Mouse (Mus musculus) bone marrow macrophage, adult 2 months (primary cell): Measurements from ENCODE around the gene Slc29a1. TPM values are rescaled to one million over a fixed set of nuclear protein-coding genes. Genes with fewer than 3 reads are reported as not detected.

Experiments used
- H3K27ac ChIP-seq: 2 replicates; pipeline ENCODE4 v1.5.1; 2012; ENCODE audit warnings: low read depth, low read length; ENCODE audit not compliant: insufficient read depth
- H3K4me1 ChIP-seq: 2 replicates; pipeline ENCODE4 v1.6.1; 2012; ENCODE audit warnings: low read length; ENCODE audit not compliant: control insufficient read depth, insufficient read depth
- H3K4me3 ChIP-seq: 2 replicates; pipeline ENCODE4 v1.5.1; 2012; ENCODE audit warnings: mild to moderate bottlenecking, low read length, moderate library complexity; ENCODE audit not compliant: insufficient read depth
- CTCF ChIP-seq: IDR thresholded peaks from 2 replicates; pipeline ENCODE4 v1.5.1; 2012; ENCODE audit warnings: low read depth, mild to moderate bottlenecking, low read length, moderate library complexity
- POLR2A ChIP-seq: IDR thresholded peaks from 2 replicates; pipeline ENCODE4 v1.6.1; 2012; ENCODE audit warnings: mild to moderate bottlenecking, low read depth, low read length, borderline replicate concordance
- polyA plus RNA-seq: library from polyadenylated mRNA; stranded (reverse); fragments of >200 nt; gene quantifications from 2 replicates; pipeline ENCODE4 v1.2.4, GENCODE M21; 2012; ENCODE audit not compliant: missing spikeins, insufficient read depth, insufficient read length

The Slc29a1 gene
- polyA plus RNA-seq, 1 experiment, result 93.9 TPM

DNA sequence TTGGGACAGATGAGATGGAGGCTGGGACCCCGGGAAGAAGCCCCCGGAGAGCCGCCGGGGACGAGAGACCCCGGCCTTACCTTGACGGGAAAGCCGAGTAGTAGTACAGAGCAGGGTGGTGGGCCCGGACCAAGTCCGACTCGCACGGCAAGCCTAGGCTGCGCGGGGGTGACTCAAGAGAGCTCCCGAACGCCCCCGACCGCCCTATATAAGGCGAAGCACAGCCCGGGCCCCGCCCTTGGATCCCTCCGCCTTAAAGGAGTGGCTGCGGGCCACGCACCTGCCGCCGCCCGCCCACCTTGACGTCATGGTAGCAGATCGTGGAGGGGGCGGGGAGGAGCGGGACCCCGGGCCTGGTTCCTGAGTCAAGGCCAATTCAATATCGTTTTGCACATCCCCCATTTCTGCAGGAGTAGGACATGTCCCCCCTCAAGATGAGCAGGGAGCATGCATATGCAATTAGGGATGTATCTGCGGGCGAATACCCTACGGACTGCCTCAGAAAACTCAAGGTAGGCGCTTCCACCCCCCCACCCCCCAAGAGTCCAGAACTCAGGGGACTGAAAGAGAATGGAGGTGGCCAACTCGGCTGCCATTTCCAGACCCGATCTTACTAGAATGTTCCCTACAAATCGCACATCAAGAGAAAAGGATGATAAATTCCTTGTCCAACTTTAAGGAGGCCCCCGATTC, 26.2 kb downstream of the Slc29a1 start, which contains the start of gene Hsp90ab1:
Hsp90ab1 (minus strand) TSS at position 185 of the 693 bp plus-strand sequence.
- Histone ChIP-seq H3K4me3 (peak within 1 kb of the TSS; percentile 92), H3K4me1 (peaks cover 31% of the 10 kb centered on the region), H3K27ac (peak within 1 kb of the TSS; percentile 97)
- TF ChIP-seq POLR2A (peak; percentile 85; the same call in 1 of the 2 replicates), CTCF (no peak)

GRCm38 (mm10) chr17:45572103-45573086, 27.0 kb downstream of the Slc29a1 start:
- Histone ChIP-seq H3K4me1 (peaks cover 31% of the 10 kb centered on the region), H3K27ac (peak overlapping the region; percentile 88), H3K4me3 (peak overlapping the region; percentile 92)
- TF ChIP-seq POLR2A, result no peak
- TF ChIP-seq CTCF, result no peak

DNA sequence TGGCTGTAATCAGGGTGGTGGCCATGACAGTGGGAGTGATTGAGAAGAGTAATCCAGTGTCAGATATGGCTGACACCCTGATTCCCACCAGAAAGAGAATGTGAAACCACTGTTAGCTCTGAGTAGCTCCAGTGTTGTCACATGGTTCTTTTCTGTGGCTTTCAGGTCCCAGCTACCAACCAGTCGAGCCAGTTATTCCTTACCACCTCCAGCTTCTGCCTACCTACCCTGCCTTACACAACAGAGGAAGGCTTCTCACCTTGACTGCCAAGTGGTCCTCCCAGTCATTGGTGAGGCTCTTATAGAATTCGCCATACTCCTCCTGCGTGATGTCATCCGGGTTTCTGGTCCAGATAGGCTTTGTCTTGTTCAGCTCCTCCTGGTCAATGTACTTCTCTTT, 29.4 kb downstream of the Slc29a1 start:
- no peak overlapping the region for H3K27ac ChIP-seq
- H3K4me1 ChIP-seq, result peaks cover 39% of the 10 kb centered on the region
- no peak overlapping the region for H3K4me3 ChIP-seq
- TF ChIP-seq CTCF (no peak), POLR2A (no peak)

DNA sequence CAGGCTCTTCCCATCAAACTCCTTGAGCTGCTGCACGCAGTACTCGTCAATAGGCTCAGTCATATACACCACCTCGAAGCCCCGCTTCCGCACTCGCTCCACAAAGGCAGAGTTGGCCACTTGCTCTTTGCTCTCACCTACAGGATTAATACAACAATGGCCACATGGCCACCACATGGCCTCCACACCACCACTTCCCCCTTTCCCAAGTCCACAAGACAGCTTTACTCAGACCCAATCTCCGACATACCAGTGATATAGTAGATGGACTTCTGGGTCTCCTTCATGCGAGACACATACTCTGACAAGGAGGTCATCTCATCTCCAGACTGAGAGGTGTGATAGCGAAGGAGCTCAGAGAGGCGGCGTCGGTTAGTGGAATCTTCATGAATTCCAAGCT, 30.4 kb downstream of the Slc29a1 start:
- Histone ChIP-seq H3K27ac (peak overlapping the region; percentile 1), H3K4me3 (no peak overlapping the region), H3K4me1 (peaks cover 34% of the 10 kb centered on the region)
- no peak for TF ChIP-seq POLR2A
- TF ChIP-seq CTCF, result no peak

GRCm38 (mm10) chr17:45567162-45567601, 32.2 kb downstream of the Slc29a1 start:
- Histone ChIP-seq H3K4me3 (no peak overlapping the region), H3K27ac (no peak overlapping the region), H3K4me1 (peaks cover 40% of the 10 kb centered on the region)
- TF ChIP-seq POLR2A (no peak), CTCF (no peak)

GRCm38 (mm10) chr17:45566360-45567161, 32.8 kb downstream of the Slc29a1 start:
- Histone ChIP-seq H3K4me3 (no peak overlapping the region), H3K4me1 (peaks cover 40% of the 10 kb centered on the region)

DNA sequence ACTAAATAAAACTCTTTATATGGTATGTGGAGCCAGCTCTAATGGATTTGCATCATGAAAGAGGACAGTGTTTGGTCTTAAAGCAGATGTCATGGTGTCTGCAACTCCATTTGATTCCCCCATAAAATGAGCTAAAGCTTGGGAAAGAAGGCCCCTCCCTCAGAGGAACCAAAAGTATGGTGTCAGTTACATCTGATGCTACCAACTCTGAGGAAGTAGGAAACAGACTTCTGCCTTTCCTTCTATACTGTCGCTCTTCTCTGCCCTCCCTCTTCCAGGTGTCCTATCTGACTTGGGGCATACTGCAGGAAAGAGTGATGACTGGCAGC, 33.4 kb downstream of the Slc29a1 start:
- Histone ChIP-seq H3K4me1 (peaks cover 35% of the 10 kb centered on the region), H3K27ac (no peak overlapping the region), H3K4me3 (no peak overlapping the region)
- TF ChIP-seq POLR2A, result no peak
- TF ChIP-seq CTCF, result no peak

More at GRCm38 (mm10) chr17:45566360-45567161, 32.8 kb downstream of the Slc29a1 start:
- TF ChIP-seq POLR2A (no peak), CTCF (no peak)
- H3K27ac ChIP-seq, result no peak overlapping the region

DNA sequence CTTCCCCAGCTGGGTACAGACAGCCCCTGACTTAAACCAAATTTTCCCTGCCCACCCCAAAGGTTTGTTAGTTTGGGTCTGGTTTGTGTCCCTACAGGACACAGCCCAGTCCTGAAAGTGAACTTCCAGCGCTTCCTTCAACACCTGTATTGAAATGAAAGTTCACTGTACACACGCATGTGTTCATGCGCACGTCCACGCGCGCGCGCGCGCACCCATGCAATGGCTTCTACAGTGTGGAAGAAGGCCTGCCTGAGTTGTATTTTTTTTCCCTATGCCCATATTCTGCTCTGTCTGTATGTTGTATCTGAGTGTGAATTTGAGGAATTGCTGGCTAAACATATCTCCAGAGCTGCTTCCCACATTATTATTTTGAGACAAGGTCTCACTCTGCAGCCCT, 34.3 kb downstream of the Slc29a1 start:
- H3K4me3 ChIP-seq, result peak overlapping the region; percentile 82
- no peak overlapping the region for H3K27ac ChIP-seq
- TF ChIP-seq CTCF (no peak), POLR2A (no peak)
- H3K4me1 ChIP-seq, result peaks cover 26% of the 10 kb centered on the region

- peak overlapping the region; percentile 70 for H3K27ac ChIP-seq
- H3K4me3 ChIP-seq, result peak overlapping the region; percentile 82
- TF ChIP-seq POLR2A (no peak), CTCF (no peak)
- H3K4me1 ChIP-seq, result peaks cover 21% of the 10 kb centered on the region
Measured at GRCm38 (mm10) chr17:45564531-45565084, 34.8 kb downstream of the Slc29a1 start.
